Mouse (Mus musculus) midbrain, embryonic 12.5 days (tissue): ENCODE measurements around the gene Hpn. TPM values are rescaled to one million over a fixed set of nuclear protein-coding genes. Genes with fewer than 3 reads are reported as not detected.

Source experiments
- ATAC-seq: fragments of 200-750 bp; cut with Nextera tagmentation; 2 replicates; pipeline ENCODE4 v1.8.0; 2017; ENCODE audit warnings: low read depth, moderate TSS enrichment, moderate library complexity; ENCODE audit not compliant: low FRiP score
- H3K27ac ChIP-seq: fragments of 300-500 bp; sonication (generic); replicated peaks from 2 replicates; pipeline ENCODE4 v1.5.1; 2016; ENCODE audit warnings: mild to moderate bottlenecking
- H3K27me3 ChIP-seq: fragments of 300-500 bp; sonication (generic); 2 replicates; pipeline ENCODE4 v1.6.1; 2016; ENCODE audit warnings: mild to moderate bottlenecking
- H3K36me3 ChIP-seq: fragments of 300-500 bp; sonication (generic); 2 replicates; pipeline ENCODE4 v1.6.1; 2016
- H3K4me1 ChIP-seq: fragments of 300-500 bp; sonication (generic); 2 replicates; pipeline ENCODE4 v1.6.1; 2016
- H3K4me2 ChIP-seq: fragments of 300-500 bp; sonication (generic); replicated peaks from 2 replicates; pipeline ENCODE4 v1.6.1; 2016; ENCODE audit warnings: mild to moderate bottlenecking, moderate library complexity
- H3K4me3 ChIP-seq: fragments of 300-500 bp; sonication (generic); 2 replicates; pipeline ENCODE4 v1.5.1; 2016; ENCODE audit warnings: mild to moderate bottlenecking
- H3K9ac ChIP-seq: fragments of 300-500 bp; sonication (generic); replicated peaks from 2 replicates; pipeline ENCODE4 v1.6.1; 2016; ENCODE audit warnings: mild to moderate bottlenecking, moderate library complexity
- H3K9me3 ChIP-seq: fragments of 300-500 bp; sonication (generic); 2 replicates; pipeline ENCODE4 v1.6.1; 2016; ENCODE audit warnings: mild to moderate bottlenecking
- WGBS: fragments of 180-500 bp; shearing (Covaris S2); methylation state at CpG from one replicate; pipeline ENCODE4 v1.1.7; 2016; 5-methylcytosine and 5-hydroxymethylcytosine counted together
- polyA plus RNA-seq: library from polyadenylated mRNA; unstranded; fragments of >200 nt; fragmentation: Nextera tagmentation; extraction: Ambion mirVana; gene quantifications from 2 replicates; pipeline ENCODE4 v1.2.1, GENCODE M21; 2016

Gene Hpn
- polyA plus RNA-seq, 1 experiment from 2014 or later, result 0.41 TPM

GRCm38 (mm10) chr7:31086175-31086755 is 28.8 kb downstream of the Hpn start:
- Histone ChIP-seq H3K27ac (no peak overlapping the region), H3K9me3 (0 out of 2 replicates have a peak, but pooled peaks cover 2% of the 10 kb centered on the region), H3K4me1 (peaks cover 9% of the 10 kb centered on the region), H3K27me3 (no peaks in the 10 kb centered on the region), H3K4me2 (no peak overlapping the region), H3K36me3 (no peaks in the 10 kb centered on the region), H3K4me3 (no peak overlapping the region), H3K9ac (no peak overlapping the region)
- ATAC-seq, result no peak
- WGBS, result 91% methylated on average over 9 of the region's 9 CpGs

- Histone ChIP-seq H3K4me3 (no peak overlapping the region), H3K9ac (no peak overlapping the region), H3K27ac (no peak overlapping the region), H3K27me3 (no peaks in the 10 kb centered on the region), H3K9me3 (0 out of 2 replicates have a peak, but pooled peaks cover 2% of the 10 kb centered on the region), H3K4me2 (no peak overlapping the region), H3K4me1 (peaks cover 9% of the 10 kb centered on the region), H3K36me3 (no peaks in the 10 kb centered on the region)
- ATAC-seq, result peak; percentile 21; the same call in 1 of the 2 replicates
- WGBS, result 25% methylated on average over 3 of the region's 3 CpGs
These were observed 29.9 kb downstream of the Hpn start for GRCm38 (mm10) chr7:31085171-31085570.

- no peaks in the 10 kb centered on the region for H3K27me3 ChIP-seq
- no peak overlapping the region for H3K4me3 ChIP-seq
- no peak overlapping the region for H3K9ac ChIP-seq
- H3K4me2 ChIP-seq, result no peak overlapping the region
- ATAC-seq, result no peak
- no peaks in the 10 kb centered on the region for H3K9me3 ChIP-seq
- H3K36me3 ChIP-seq, result no peaks in the 10 kb centered on the region
- H3K27ac ChIP-seq, result no peak overlapping the region
- peaks cover 9% of the 10 kb centered on the region for H3K4me1 ChIP-seq
- WGBS, result 61% methylated on average over 9 of the region's 9 CpGs
These were observed 30.9 kb downstream of the Hpn start for GRCm38 (mm10) chr7:31084140-31084539.

- Histone ChIP-seq H3K9me3 (no peaks in the 10 kb centered on the region), H3K36me3 (no peaks in the 10 kb centered on the region), H3K27ac (no peak overlapping the region), H3K9ac (no peak overlapping the region), H3K27me3 (no peaks in the 10 kb centered on the region), H3K4me1 (peaks cover 9% of the 10 kb centered on the region), H3K4me3 (no peak overlapping the region), H3K4me2 (no peak overlapping the region)
- 59% methylated on average over 14 of the region's 14 CpGs for WGBS
- ATAC-seq, result 0 out of 2 replicates have a peak, but pooled peaks have one; percentile 36
These were observed 32.1 kb downstream of the Hpn start for GRCm38 (mm10) chr7:31082831-31083588.

- no peak for ATAC-seq
- peaks cover 9% of the 10 kb centered on the region for H3K4me1 ChIP-seq
These were observed 33.0 kb downstream of the Hpn start for GRCm38 (mm10) chr7:31082106-31082505.

GRCm38 (mm10) chr7:31081106-31081505 is 34.0 kb downstream of the Hpn start:
- Histone ChIP-seq H3K9ac (no peak overlapping the region), H3K27ac (no peak overlapping the region), H3K4me2 (no peak overlapping the region), H3K4me3 (no peak overlapping the region), H3K36me3 (no peaks in the 10 kb centered on the region), H3K27me3 (no peaks in the 10 kb centered on the region), H3K4me1 (peaks cover 9% of the 10 kb centered on the region), H3K9me3 (no peaks in the 10 kb centered on the region)
- ATAC-seq, result no peak
- WGBS, result 64% methylated on average over 1 of the region's 1 CpGs

More at GRCm38 (mm10) chr7:31082106-31082505, 33.0 kb downstream of the Hpn start:
- no peak overlapping the region for H3K9ac ChIP-seq
- no peak overlapping the region for H3K4me3 ChIP-seq
- H3K36me3 ChIP-seq, result no peaks in the 10 kb centered on the region
- H3K27me3 ChIP-seq, result no peaks in the 10 kb centered on the region
- no peak overlapping the region for H3K4me2 ChIP-seq
- H3K27ac ChIP-seq, result no peak overlapping the region
- H3K9me3 ChIP-seq, result no peaks in the 10 kb centered on the region

GRCm38 (mm10) chr7:31080611-31081010 is 34.5 kb downstream of the Hpn start:
- H3K9ac ChIP-seq, result no peak overlapping the region
- no peak overlapping the region for H3K4me3 ChIP-seq
- H3K36me3 ChIP-seq, result no peaks in the 10 kb centered on the region
- no peaks in the 10 kb centered on the region for H3K27me3 ChIP-seq
- no peaks in the 10 kb centered on the region for H3K9me3 ChIP-seq
- no peak for ATAC-seq
- peaks cover 9% of the 10 kb centered on the region for H3K4me1 ChIP-seq
- no peak overlapping the region for H3K27ac ChIP-seq
- H3K4me2 ChIP-seq, result no peak overlapping the region
- WGBS, result 42% methylated on average over 3 of the region's 3 CpGs

GRCm38 (mm10) chr7:31079670-31080069 is 35.4 kb downstream of the Hpn start:
- 85% methylated on average over 8 of the region's 8 CpGs for WGBS
- Histone ChIP-seq H3K4me2 (no peak overlapping the region), H3K27me3 (no peaks in the 10 kb centered on the region), H3K36me3 (no peaks in the 10 kb centered on the region), H3K27ac (no peak overlapping the region), H3K9me3 (no peaks in the 10 kb centered on the region), H3K9ac (no peak overlapping the region), H3K4me3 (no peak overlapping the region), H3K4me1 (peaks cover 3% of the 10 kb centered on the region; the same call in 1 of the 2 replicates)
- no peak for ATAC-seq

- 51% methylated on average over 5 of the region's 5 CpGs for WGBS
- no peak overlapping the region for H3K4me2 ChIP-seq
These were observed 37.1 kb downstream of the Hpn start for GRCm38 (mm10) chr7:31077885-31078445.

GRCm38 (mm10) chr7:31077470-31077869 is 37.6 kb downstream of the Hpn start:
- H3K9me3 ChIP-seq, result no peaks in the 10 kb centered on the region
- H3K4me2 ChIP-seq, result no peak overlapping the region
- no peak overlapping the region for H3K27ac ChIP-seq
- no peaks in the 10 kb centered on the region for H3K36me3 ChIP-seq
- no peaks in the 10 kb centered on the region for H3K4me1 ChIP-seq
- H3K4me3 ChIP-seq, result no peak overlapping the region
- H3K27me3 ChIP-seq, result no peaks in the 10 kb centered on the region
- 63% methylated on average over 6 of the region's 6 CpGs for WGBS
- no peak overlapping the region for H3K9ac ChIP-seq
- ATAC-seq, result no peak

More at GRCm38 (mm10) chr7:31077885-31078445, 37.1 kb downstream of the Hpn start:
- ATAC-seq, result no peak
- Histone ChIP-seq H3K27ac (no peak overlapping the region), H3K9me3 (no peaks in the 10 kb centered on the region), H3K9ac (no peak overlapping the region), H3K4me1 (no peaks in the 10 kb centered on the region), H3K4me3 (no peak overlapping the region), H3K36me3 (no peaks in the 10 kb centered on the region), H3K27me3 (no peaks in the 10 kb centered on the region)

GRCm38 (mm10) chr7:31076492-31076891 is 38.6 kb downstream of the Hpn start, which contains the start of gene Fxyd3:
Fxyd3 (minus strand) TSS chr7:31076704.
- H3K9ac ChIP-seq, result no peak within 1 kb of the TSS
- no peaks in the 10 kb centered on the region for H3K36me3 ChIP-seq
- no peaks in the 10 kb centered on the region for H3K4me1 ChIP-seq
- 65% methylated on average over 5 of the region's 5 CpGs for WGBS
- H3K27ac ChIP-seq, result no peak within 1 kb of the TSS
- no peak for ATAC-seq
- H3K27me3 ChIP-seq, result no peaks in the 10 kb centered on the region
- no peak within 1 kb of the TSS for H3K4me2 ChIP-seq
- no peaks in the 10 kb centered on the region for H3K9me3 ChIP-seq
- H3K4me3 ChIP-seq, result no peak within 1 kb of the TSS

- 74% methylated on average over 5 of the region's 5 CpGs for WGBS
- Histone ChIP-seq H3K36me3 (no peaks in the 10 kb centered on the region), H3K4me1 (no peaks in the 10 kb centered on the region), H3K9me3 (no peaks in the 10 kb centered on the region), H3K27ac (no peak overlapping the region), H3K9ac (no peak overlapping the region), H3K27me3 (no peaks in the 10 kb centered on the region), H3K4me2 (no peak overlapping the region), H3K4me3 (no peak overlapping the region)
- no peak for ATAC-seq
These were observed 40.4 kb downstream of the Hpn start for GRCm38 (mm10) chr7:31074713-31075069.
